Comparison of ENCODE assay signal across 7 mouse cellular contexts in the genomic region with DNA sequence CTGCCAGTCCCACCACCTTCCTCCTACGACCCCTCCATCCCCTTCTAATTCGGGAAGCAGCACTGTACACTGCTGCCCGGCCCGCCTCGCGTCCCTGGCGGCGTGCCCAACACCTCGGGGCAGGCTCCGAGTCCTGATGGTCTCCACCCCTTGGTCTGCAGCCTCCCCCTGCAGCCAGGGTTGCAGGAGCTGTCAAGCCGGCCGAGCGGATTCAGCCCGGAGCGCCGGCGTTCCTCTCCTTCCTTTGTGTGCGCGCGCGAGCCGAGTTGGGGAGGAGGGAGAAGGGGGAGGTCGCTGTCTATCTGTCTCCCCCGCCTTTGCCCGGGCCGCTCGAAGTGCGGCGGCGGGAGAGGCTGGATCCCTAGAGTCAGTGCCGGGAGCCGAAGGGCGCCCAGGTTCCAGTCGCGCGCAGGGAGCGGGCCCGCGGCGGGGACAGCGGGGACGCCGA. TPM values are rescaled to one million over a fixed set of nuclear protein-coding genes. Genes with fewer than 3 reads are reported as not detected.
A peak's percentile ranks its signal among the peaks of the same experiment; 100 is the strongest.
DNase-seq lines count a peak whose midpoint lies in the region; ATAC-seq and TF ChIP-seq lines count a peak whose summit lies in the region.

Chn2 (plus strand) TSS at position 198 of the 448 bp plus-strand sequence.

- no peak for TF ChIP-seq CTCF in heart, adult 2 months (IDR thresholded peaks at IDR 0.05)

- intact Hi-C loops in heart, adult 2 months (cut with DNase I) = loop anchor here (10.0 kb wide), 1 partner anchor 255 kb away; no protein-coding TSS in a partner anchor

- ATAC-seq in limb, embryonic 13.5 days (ENCODE audit: low FRiP score, low read depth) = peak; percentile 64; the same call in 1 of the 2 replicates
- ATAC-seq in midbrain, embryonic 13.5 days = peak; percentile 89
- ATAC-seq in stomach, embryonic 14.5 days (ENCODE audit: insufficient number of reproducible peaks, insufficient read depth, low FRiP score, low read depth) = peak; percentile 59

- 0% methylated on average over 38 of the region's 43 CpGs for WGBS in embryonic facial prominence, embryonic 10.5 days
- 2% methylated on average over 34 of the region's 43 CpGs for WGBS in heart, adult 2 months
- WGBS in limb, embryonic 13.5 days = under 1% methylated on average over 33 of the region's 43 CpGs
- WGBS in midbrain, embryonic 13.5 days = under 1% methylated on average over 37 of the region's 43 CpGs
- under 1% methylated on average over 37 of the region's 43 CpGs for WGBS in stomach, embryonic 14.5 days

- peak within 1 kb of the TSS; percentile 92 for H3K4me2 ChIP-seq in limb, embryonic 13.5 days (replicated peaks)
- H3K4me2 ChIP-seq in midbrain, embryonic 13.5 days (replicated peaks) = peak within 1 kb of the TSS; percentile 67
- peak within 1 kb of the TSS; percentile 90 for H3K4me2 ChIP-seq in stomach, embryonic 14.5 days (replicated peaks; ENCODE audit: low read depth, low read length)

- no peaks in the 10 kb centered on the region for H3K36me3 ChIP-seq in embryonic facial prominence, embryonic 10.5 days (replicated peaks)
- H3K36me3 ChIP-seq in heart, adult 2 months (ENCODE audit: control insufficient read depth, insufficient read depth, low read length) = no peaks in the 10 kb centered on the region
- no peaks in the 10 kb centered on the region for H3K36me3 ChIP-seq in limb, embryonic 13.5 days
- H3K36me3 ChIP-seq in midbrain, embryonic 13.5 days = no peaks in the 10 kb centered on the region
- no peaks in the 10 kb centered on the region for H3K36me3 ChIP-seq in stomach, embryonic 14.5 days (ENCODE audit: control insufficient read depth, insufficient read depth, low read length)

- H3K4me1 ChIP-seq in embryonic facial prominence, embryonic 10.5 days = peaks cover 34% of the 10 kb centered on the region
- H3K4me1 ChIP-seq in heart, adult 2 months (ENCODE audit: control insufficient read depth, insufficient read depth, low read length) = peaks cover 5% of the 10 kb centered on the region; the same call in 1 of the 2 replicates
- H3K4me1 ChIP-seq in limb, embryonic 13.5 days = peaks cover 30% of the 10 kb centered on the region
- peaks cover 44% of the 10 kb centered on the region for H3K4me1 ChIP-seq in midbrain, embryonic 13.5 days (replicated peaks)
- H3K4me1 ChIP-seq in stomach, embryonic 14.5 days (ENCODE audit: control insufficient read depth, insufficient read depth, low read length) = peaks cover 4% of the 10 kb centered on the region; the same call in 1 of the 2 replicates

- peaks cover 73% of the 10 kb centered on the region for H3K27me3 ChIP-seq in embryonic facial prominence, embryonic 10.5 days (replicated peaks; ENCODE audit: low read depth, poor library complexity, severe bottlenecking)
- H3K27me3 ChIP-seq in heart, adult 2 months (ENCODE audit: control insufficient read depth, insufficient read depth, low read length) = peaks cover 4% of the 10 kb centered on the region; the same call in 1 of the 2 replicates
- H3K27me3 ChIP-seq in limb, embryonic 13.5 days = peaks cover 43% of the 10 kb centered on the region
- peaks cover 30% of the 10 kb centered on the region for H3K27me3 ChIP-seq in midbrain, embryonic 13.5 days
- H3K27me3 ChIP-seq in stomach, embryonic 14.5 days (ENCODE audit: control insufficient read depth, insufficient read depth, low read length) = no peaks in the 10 kb centered on the region

- no peak for TF ChIP-seq POLR2A in heart, adult 2 months (IDR thresholded peaks at IDR 0.05; ENCODE audit: insufficient read depth, low read depth, low read length)

- peak within 1 kb of the TSS; percentile 83 for H3K9ac ChIP-seq in heart, adult 2 months (ENCODE audit: low read depth, low read length)
- H3K9ac ChIP-seq in limb, embryonic 13.5 days = peak within 1 kb of the TSS; percentile 82
- H3K9ac ChIP-seq in midbrain, embryonic 13.5 days (replicated peaks) = peak within 1 kb of the TSS; percentile 92
- H3K9ac ChIP-seq in stomach, embryonic 14.5 days (replicated peaks; ENCODE audit: low read depth, low read length) = peak within 1 kb of the TSS; percentile 60

- no peak for TF ChIP-seq EP300 in heart, adult 2 months (IDR thresholded peaks at IDR 0.05; ENCODE audit: insufficient read depth, low read depth, low read length)

- no peaks in the 10 kb centered on the region for H3K79me2 ChIP-seq in heart, adult 2 months (replicated peaks; ENCODE audit: control insufficient read depth, insufficient read depth, low read length)

- peak within 1 kb of the TSS; percentile 73 for H3K4me3 ChIP-seq in embryonic facial prominence, embryonic 10.5 days
- peak within 1 kb of the TSS; percentile 78 for H3K4me3 ChIP-seq in heart, adult 2 months
- H3K4me3 ChIP-seq in limb, embryonic 13.5 days = peak within 1 kb of the TSS; percentile 72
- peak within 1 kb of the TSS; percentile 72 for H3K4me3 ChIP-seq in midbrain, embryonic 13.5 days (replicated peaks)
- peak within 1 kb of the TSS; percentile 52 for H3K4me3 ChIP-seq in stomach, embryonic 14.5 days (ENCODE audit: low read depth, low read length)

- no peaks in the 10 kb centered on the region for H3K9me3 ChIP-seq in embryonic facial prominence, embryonic 10.5 days
- no peaks in the 10 kb centered on the region; the same call in 1 of the 2 replicates for H3K9me3 ChIP-seq in limb, embryonic 13.5 days
- H3K9me3 ChIP-seq in midbrain, embryonic 13.5 days = no peaks in the 10 kb centered on the region
- H3K9me3 ChIP-seq in stomach, embryonic 14.5 days (ENCODE audit: control insufficient read depth, low read depth, low read length) = no peaks in the 10 kb centered on the region

- DNase-seq in adrenal gland, postnatal 36 days = peak; percentile 69 to 77
- DNase-seq in embryonic facial prominence, embryonic 10.5 days (ENCODE audit: low spot score) = peak; percentile 87
- DNase-seq in heart, adult 2 months = peak in 1 of 2 experiments; percentile 78
- peak; percentile 75 for DNase-seq in kidney, adult 18-20 months

- peak within 1 kb of the TSS; percentile 90 for H3K27ac ChIP-seq in embryonic facial prominence, embryonic 10.5 days (replicated peaks)
- peak within 1 kb of the TSS; percentile 77 for H3K27ac ChIP-seq in heart, adult 2 months
- peak within 1 kb of the TSS; percentile 74 for H3K27ac ChIP-seq in limb, embryonic 13.5 days
- peak within 1 kb of the TSS; percentile 99 for H3K27ac ChIP-seq in midbrain, embryonic 13.5 days
- H3K27ac ChIP-seq in stomach, embryonic 14.5 days (ENCODE audit: low read length) = peak within 1 kb of the TSS; percentile 24

RNA-seq across cellular contexts. Expression of gene Chn2, which starts in this region (rescaled TPM):
- 10 to 100 TPM in 1 of 2 experiments, 1 to 10 TPM in 1; 5.5 to 15.6 TPM for total RNA-seq in adrenal gland, postnatal 36 days (2021)
- polyA plus RNA-seq in embryonic facial prominence, embryonic 10.5 days (2016; fragmentation: Nextera tagmentation; extraction: Ambion mirVana) = 10.7 and 11.3 TPM in 2 replicates
- 1 to 10 TPM; 2.0 to 2.3 TPM for total RNA-seq in heart, adult 2 months (2021)
- 2.3 and 3.4 TPM in 2 replicates for polyA plus RNA-seq in heart, adult 2 months (2012; rRNA removed)
- polyA plus RNA-seq in limb, embryonic 13.5 days (2015; fragmentation: Nextera tagmentation; extraction: Ambion mirVana) = 11.9 and 12.4 TPM in 2 replicates
- 28.8 and 29.1 TPM in 2 replicates for polyA plus RNA-seq in midbrain, embryonic 13.5 days (2015; fragmentation: Nextera tagmentation; extraction: Ambion mirVana)
- polyA plus RNA-seq in stomach, embryonic 14.5 days (2014; fragmentation: Nextera tagmentation; extraction: Ambion mirVana) = 19.0 and 19.1 TPM in 2 replicates

Comparison
In these comparisons a context has a peak if more than half of its experiments do, and no peak if none do; other contexts are left out.
1. H3K27ac ChIP-seq: peak in every context shown above with its lines; median percentile 99 in midbrain, embryonic 13.5 days; 90 in embryonic facial prominence, embryonic 10.5 days; 77 in heart, adult 2 months; 74 in limb, embryonic 13.5 days; 24 in stomach, embryonic 14.5 days.